Mouse (Mus musculus) midbrain, embryonic 15.5 days (tissue): ENCODE measurements around the gene Serinc2. TPM values are rescaled to one million over a fixed set of nuclear protein-coding genes. Genes with fewer than 3 reads are reported as not detected.
A peak's percentile ranks its signal among the peaks of the same experiment; 100 is the strongest.

Source experiments
- ATAC-seq: fragments of 200-750 bp; cut with Nextera tagmentation; replicated peaks from 2 replicates; pipeline ENCODE4 v1.8.0; 2017; ENCODE audit warnings: moderate TSS enrichment
- H3K27ac ChIP-seq: fragments of 300-500 bp; sonication (generic); 2 replicates; pipeline ENCODE4 v1.5.1; 2015; ENCODE audit warnings: mild to moderate bottlenecking, inconsistent platforms
- H3K27me3 ChIP-seq: fragments of 300-500 bp; sonication (generic); replicated peaks from 2 replicates; pipeline ENCODE4 v1.6.1; 2015; ENCODE audit warnings: inconsistent platforms
- H3K36me3 ChIP-seq: fragments of 300-500 bp; sonication (generic); replicated peaks from 2 replicates; pipeline ENCODE4 v1.6.1; 2015; ENCODE audit warnings: inconsistent platforms
- H3K4me1 ChIP-seq: fragments of 300-500 bp; sonication (generic); 2 replicates; pipeline ENCODE4 v1.6.1; 2015; ENCODE audit warnings: inconsistent platforms
- H3K4me2 ChIP-seq: fragments of 300-500 bp; sonication (generic); 2 replicates; pipeline ENCODE4 v1.6.1; 2015; ENCODE audit warnings: inconsistent platforms, mild to moderate bottlenecking, moderate library complexity
- H3K4me3 ChIP-seq: fragments of 300-500 bp; sonication (generic); 2 replicates; pipeline ENCODE4 v1.5.1; 2015; ENCODE audit warnings: mild to moderate bottlenecking, inconsistent platforms
- H3K9ac ChIP-seq: fragments of 300-500 bp; sonication (generic); 2 replicates; pipeline ENCODE4 v1.6.1; 2015; ENCODE audit warnings: mild to moderate bottlenecking, inconsistent platforms
- H3K9me3 ChIP-seq: fragments of 300-500 bp; sonication (generic); 2 replicates; pipeline ENCODE4 v1.6.1; 2016; ENCODE audit warnings: inconsistent platforms
- WGBS: fragments of 180-500 bp; shearing (Covaris S2); methylation state at CpG from one replicate; pipeline ENCODE4 v1.1.7; 2015; ENCODE audit warnings: mixed read lengths; 5-methylcytosine and 5-hydroxymethylcytosine counted together
- polyA plus RNA-seq: library from polyadenylated mRNA; unstranded; fragments of >200 nt; fragmentation: Nextera tagmentation; extraction: Ambion mirVana; gene quantifications from 2 replicates; pipeline ENCODE4 v1.2.1, GENCODE M21; 2015

Gene Serinc2
- polyA plus RNA-seq, 1 experiment from 2014 or later, result 42.9 TPM

DNA sequence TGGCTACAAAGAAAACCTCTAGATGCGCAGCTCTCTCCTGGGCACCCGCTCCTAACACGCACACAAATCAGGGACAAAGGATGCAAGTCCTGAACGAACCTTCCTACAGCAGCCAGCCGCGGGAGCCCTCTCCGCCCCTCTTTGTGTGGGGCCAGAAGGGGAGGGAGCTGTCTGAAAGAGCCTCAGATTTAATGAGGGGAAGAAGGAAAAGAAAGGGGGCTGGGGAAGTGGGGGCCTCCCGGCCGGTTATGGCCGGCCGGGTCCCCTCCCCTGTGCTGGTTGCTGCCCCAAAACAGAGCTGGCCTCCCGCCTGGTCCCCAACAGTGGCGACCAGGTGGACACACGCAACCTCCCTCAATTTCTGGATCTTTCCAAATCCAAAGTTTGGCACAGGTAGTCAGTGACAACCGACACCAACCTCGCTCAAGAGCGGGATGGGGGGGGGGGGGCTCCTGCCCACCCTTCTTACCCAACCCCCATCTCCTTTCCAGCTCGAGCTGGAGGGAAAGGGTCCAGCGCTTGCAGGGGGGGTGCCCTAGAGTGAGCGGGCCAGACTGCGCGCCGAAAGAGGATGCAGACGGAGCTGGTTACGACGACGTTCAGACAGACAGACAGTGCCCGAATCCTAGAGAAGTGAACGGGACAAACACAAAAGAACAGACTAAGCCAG is 4.5 kb downstream of the Serinc2 start:
- Histone ChIP-seq H3K9me3 (no peaks in the 10 kb centered on the region), H3K4me3 (peak overlapping the region; percentile 85), H3K36me3 (no peaks in the 10 kb centered on the region), H3K9ac (peak overlapping the region; percentile 91), H3K4me2 (peak overlapping the region; percentile 86), H3K27ac (peak overlapping the region; percentile 97), H3K27me3 (no peaks in the 10 kb centered on the region), H3K4me1 (peaks cover 28% of the 10 kb centered on the region)
- ATAC-seq, result peak; percentile 78
- WGBS, result under 1% methylated on average over 29 of the region's 29 CpGs

DNA sequence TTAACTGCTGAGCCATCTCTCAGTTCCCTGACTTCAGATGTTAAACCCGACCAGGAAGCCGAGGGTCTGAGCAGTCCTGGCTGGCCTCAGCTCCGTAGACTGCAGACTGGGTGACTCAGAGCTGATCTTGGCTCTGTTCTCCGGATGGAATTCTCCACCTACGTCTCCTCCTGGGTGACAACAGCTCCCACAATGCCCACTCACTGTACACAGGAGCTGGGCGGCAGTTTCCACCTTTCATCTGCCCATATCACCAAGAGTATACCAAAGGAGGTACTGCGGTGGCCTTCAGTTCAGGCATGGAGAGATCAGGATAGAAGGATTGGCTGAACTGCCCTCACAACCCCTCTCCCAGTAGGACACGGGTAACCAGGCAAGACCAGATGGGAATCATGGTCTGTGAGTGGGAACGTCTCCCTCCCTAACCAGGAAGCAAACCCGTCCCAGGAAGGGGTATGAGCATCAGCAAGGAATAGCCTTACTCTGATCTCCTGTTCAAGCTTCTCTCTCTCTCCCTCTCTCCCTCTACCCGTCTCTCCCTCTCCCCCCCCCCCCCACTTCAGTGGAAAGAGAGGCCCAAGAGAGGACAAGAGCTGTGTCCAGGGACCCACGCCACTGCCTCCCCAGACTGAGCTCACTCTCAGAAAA is 5.2 kb downstream of the Serinc2 start:
- Histone ChIP-seq H3K4me1 (peaks cover 28% of the 10 kb centered on the region), H3K27ac (peak overlapping the region; percentile 97), H3K9me3 (no peaks in the 10 kb centered on the region), H3K9ac (peak overlapping the region; percentile 91), H3K27me3 (no peaks in the 10 kb centered on the region), H3K36me3 (no peaks in the 10 kb centered on the region), H3K4me2 (peak overlapping the region; percentile 86), H3K4me3 (peak overlapping the region; percentile 85)
- 3% methylated on average over 11 of the region's 12 CpGs for WGBS
- ATAC-seq, result peak; percentile 57

DNA sequence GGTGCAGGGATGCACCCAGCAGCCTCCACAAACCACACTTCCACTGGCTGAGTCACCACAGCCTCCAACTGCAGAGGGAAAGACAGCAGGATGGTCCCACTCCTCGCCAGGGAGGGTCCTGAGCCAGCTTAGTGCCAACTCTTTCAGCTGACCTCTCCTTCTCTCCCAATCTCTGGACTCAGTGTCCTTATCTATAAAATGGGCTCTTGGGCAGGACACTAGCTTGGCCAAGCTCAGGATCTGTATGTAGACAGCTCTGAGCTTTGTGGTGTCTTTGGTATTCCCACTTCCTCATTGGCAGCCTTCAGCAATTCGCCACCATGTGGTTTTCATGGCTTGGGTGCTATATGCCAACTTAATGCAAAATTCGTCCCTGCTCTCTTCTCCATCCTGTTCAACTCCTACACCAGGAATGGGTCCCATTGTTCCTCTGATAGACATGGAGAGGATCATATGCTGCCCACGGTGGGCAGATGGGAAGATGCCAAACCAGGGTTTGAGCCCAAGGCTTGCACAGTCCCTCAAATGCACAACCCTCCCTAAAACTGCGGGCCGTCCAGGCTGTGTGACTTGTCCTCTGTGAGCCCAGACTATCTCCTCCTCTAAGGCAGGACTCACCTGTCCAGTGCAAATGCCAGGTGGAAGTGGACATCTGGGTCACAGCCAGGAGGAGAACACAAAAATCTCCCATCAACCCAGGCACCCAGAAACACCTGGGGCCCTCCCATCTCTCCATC is 8.2 kb downstream of the Serinc2 start:
- 93% methylated on average over 6 of the region's 6 CpGs for WGBS
- no peak overlapping the region; the same call in 1 of the 2 replicates for H3K27ac ChIP-seq
- no peaks in the 10 kb centered on the region for H3K9me3 ChIP-seq
- H3K4me3 ChIP-seq, result no peak overlapping the region
- no peak overlapping the region for H3K4me2 ChIP-seq
- H3K27me3 ChIP-seq, result no peaks in the 10 kb centered on the region
- no peak overlapping the region for H3K9ac ChIP-seq
- peaks cover 26% of the 10 kb centered on the region for H3K4me1 ChIP-seq
- ATAC-seq, result no peak
- no peaks in the 10 kb centered on the region for H3K36me3 ChIP-seq

DNA sequence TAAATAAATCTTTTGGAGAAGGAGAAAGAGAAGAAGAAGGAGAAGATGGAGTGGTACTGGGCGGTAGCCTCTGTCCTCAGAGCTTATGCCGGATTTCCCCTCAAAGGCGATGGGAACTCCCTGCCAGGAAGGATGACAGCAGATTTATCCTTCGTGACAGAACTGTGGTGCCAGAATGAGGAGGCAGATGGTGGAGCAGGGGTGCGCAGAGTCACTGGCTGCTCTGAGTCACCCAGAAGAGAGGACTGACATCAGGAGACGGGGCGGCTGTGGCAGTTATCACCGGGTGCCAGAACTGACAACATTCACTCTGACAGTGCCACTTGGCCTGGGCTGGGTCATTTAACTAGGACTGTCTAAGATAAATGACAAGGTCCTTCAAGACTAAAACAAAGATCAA is 8.9 kb downstream of the Serinc2 start:
- 77% methylated on average over 8 of the region's 8 CpGs for WGBS
- no peaks in the 10 kb centered on the region for H3K27me3 ChIP-seq

DNA sequence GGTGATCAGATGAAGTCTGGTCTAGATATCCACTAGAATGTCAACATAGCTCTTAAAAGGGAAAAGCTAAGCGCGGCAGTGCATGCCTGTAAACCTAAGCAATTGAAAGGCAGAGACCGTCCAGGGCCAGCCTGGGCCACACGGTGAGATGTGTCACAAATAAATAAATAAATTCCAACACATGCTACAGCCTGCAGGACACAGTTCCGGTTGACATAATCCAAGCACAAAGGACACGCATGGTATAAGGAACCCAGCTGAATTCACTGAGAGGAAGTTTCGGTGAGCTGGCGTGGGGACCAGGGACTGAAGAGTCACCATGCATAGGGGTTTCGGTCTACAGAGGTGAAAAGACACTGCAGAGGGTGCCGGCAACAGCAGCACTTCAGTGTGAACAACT is 10.3 kb downstream of the Serinc2 start:
- no peak overlapping the region for H3K27ac ChIP-seq
- no peaks in the 10 kb centered on the region for H3K36me3 ChIP-seq
- no peak overlapping the region for H3K4me2 ChIP-seq
- no peak for ATAC-seq
- WGBS, result 89% methylated on average over 10 of the region's 10 CpGs
- H3K9ac ChIP-seq, result no peak overlapping the region
- H3K27me3 ChIP-seq, result no peaks in the 10 kb centered on the region
- H3K4me3 ChIP-seq, result no peak overlapping the region
- peaks cover 31% of the 10 kb centered on the region for H3K4me1 ChIP-seq
- H3K9me3 ChIP-seq, result no peaks in the 10 kb centered on the region

More for the DNA sequence above, 8.9 kb downstream of the Serinc2 start:
- no peak for ATAC-seq
- Histone ChIP-seq H3K9ac (no peak overlapping the region), H3K4me2 (no peak overlapping the region), H3K36me3 (no peaks in the 10 kb centered on the region), H3K4me1 (peaks cover 23% of the 10 kb centered on the region), H3K27ac (no peak overlapping the region), H3K4me3 (no peak overlapping the region), H3K9me3 (no peaks in the 10 kb centered on the region)

DNA sequence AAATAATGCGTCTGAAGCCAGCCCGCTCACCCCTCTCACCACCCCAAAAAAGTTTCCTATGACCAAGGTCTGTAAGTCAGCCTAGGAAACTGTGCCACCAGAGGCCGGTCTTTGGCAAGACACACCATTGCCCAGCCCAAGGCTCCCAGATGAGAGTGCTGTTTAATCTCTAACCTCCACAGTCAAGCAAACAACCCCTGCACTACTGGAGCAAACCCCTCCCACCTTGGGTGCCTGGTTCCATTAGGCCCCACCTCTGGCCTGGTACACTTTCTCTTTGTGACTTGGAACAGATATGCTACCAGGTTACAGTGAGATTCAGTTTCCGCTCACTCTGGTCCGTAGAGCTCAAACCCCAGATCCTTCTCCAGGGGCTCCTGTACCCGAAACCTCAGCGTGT is 11.9 kb downstream of the Serinc2 start:
- Histone ChIP-seq H3K27ac (no peak overlapping the region), H3K9ac (no peak overlapping the region), H3K4me3 (no peak overlapping the region), H3K36me3 (peaks cover 8% of the 10 kb centered on the region), H3K4me2 (no peak overlapping the region), H3K27me3 (no peaks in the 10 kb centered on the region), H3K9me3 (no peaks in the 10 kb centered on the region), H3K4me1 (peaks cover 18% of the 10 kb centered on the region; the same call in 1 of the 2 replicates)
- WGBS, result 79% methylated on average over 7 of the region's 7 CpGs
- no peak for ATAC-seq

DNA sequence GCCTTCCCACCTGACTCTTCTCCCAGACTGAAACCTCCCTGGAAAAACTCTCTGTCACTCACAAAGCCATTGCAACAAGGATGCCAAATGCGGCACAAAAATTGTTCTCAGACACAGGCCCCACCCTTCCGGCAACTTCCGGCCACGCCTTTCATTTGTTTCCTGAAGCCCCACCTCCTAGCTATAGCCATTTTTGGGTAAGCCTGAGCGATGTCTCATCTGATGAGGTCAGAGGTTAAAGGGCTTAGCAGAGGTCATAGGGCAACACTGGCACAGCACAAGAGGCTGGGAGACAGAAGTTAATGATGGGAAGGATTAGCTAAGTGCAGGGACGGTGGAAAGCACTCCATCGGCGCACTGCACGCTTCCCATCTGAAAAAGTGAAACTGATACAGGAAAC is 12.4 kb downstream of the Serinc2 start:
- H3K9ac ChIP-seq, result no peak overlapping the region
- 47% methylated on average over 9 of the region's 9 CpGs for whole genome bisulfite sequencing
- ATAC-seq, result no peak

DNA sequence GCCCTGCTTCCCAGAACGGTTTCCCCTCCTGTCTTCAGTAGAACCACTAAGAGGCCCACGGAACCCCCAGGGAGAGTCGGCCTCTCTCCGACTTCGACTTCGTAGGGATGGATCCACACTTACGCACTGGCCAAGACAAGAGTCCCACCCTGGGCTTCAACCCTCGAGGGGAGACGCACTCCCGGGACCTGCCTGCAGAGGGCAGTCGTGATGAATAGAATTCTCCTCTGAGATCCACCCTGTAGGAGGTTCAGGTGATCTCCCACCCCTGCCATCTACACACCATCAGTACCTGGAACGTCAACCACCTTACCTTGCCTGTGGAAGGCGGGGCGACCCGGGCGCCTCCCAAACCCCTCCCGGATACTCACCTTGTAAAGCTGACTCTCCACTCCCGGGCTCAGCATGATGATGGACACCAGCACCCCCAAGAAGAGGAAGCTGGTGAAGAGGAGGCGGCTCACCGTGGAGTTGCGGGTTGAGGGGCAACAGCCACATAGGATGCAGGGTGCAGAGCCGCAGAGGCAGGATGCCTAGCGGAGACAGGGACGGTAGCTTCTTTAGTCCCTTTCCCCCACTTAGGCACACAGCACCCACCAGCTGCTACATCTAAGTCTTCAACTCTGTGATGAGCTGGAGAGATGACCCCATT is 14.2 kb downstream of the Serinc2 start:
- Histone ChIP-seq H3K9me3 (no peaks in the 10 kb centered on the region), H3K4me3 (no peak overlapping the region), H3K36me3 (peaks cover 13% of the 10 kb centered on the region), H3K4me2 (no peak overlapping the region), H3K27me3 (no peaks in the 10 kb centered on the region), H3K27ac (no peak overlapping the region), H3K4me1 (peaks cover 18% of the 10 kb centered on the region; the same call in 1 of the 2 replicates), H3K9ac (no peak overlapping the region)
- no peak; the same call in 1 of the 2 replicates for ATAC-seq
- 28% methylated on average over 24 of the region's 24 CpGs for WGBS

More for the DNA sequence above, 12.4 kb downstream of the Serinc2 start:
- Histone ChIP-seq H3K4me2 (no peak overlapping the region), H3K4me3 (no peak overlapping the region), H3K4me1 (peaks cover 18% of the 10 kb centered on the region; the same call in 1 of the 2 replicates), H3K36me3 (peaks cover 9% of the 10 kb centered on the region), H3K27me3 (no peaks in the 10 kb centered on the region), H3K9me3 (no peaks in the 10 kb centered on the region), H3K27ac (no peak overlapping the region)

DNA sequence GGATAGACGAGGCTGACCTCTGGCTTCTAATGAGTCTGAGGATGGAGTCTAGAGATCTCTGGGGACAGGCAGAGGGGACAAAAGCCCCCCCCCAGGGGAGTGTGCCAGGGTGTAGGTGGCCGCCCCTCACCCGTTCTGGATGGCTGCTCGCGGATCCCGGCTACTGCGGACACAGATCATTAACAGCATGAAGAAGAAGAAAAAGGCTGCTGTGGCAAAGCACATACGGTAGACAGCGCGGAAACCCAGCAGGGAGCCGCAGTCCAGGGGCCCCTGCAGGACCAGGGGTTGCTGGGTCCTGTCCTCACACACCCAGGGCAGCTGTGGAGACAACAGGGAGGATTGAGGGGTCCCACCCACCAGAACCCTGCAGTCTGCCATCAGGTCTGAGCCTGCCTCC is 14.9 kb downstream of the Serinc2 start:
- peaks cover 18% of the 10 kb centered on the region; the same call in 1 of the 2 replicates for H3K4me1 ChIP-seq
- WGBS, result 13% methylated on average over 11 of the region's 11 CpGs
- H3K36me3 ChIP-seq, result peaks cover 15% of the 10 kb centered on the region
- no peak overlapping the region for H3K4me2 ChIP-seq
- no peak for ATAC-seq
- H3K9ac ChIP-seq, result no peak overlapping the region
- no peak overlapping the region for H3K4me3 ChIP-seq
- H3K27me3 ChIP-seq, result no peaks in the 10 kb centered on the region
- no peaks in the 10 kb centered on the region for H3K9me3 ChIP-seq
- no peak overlapping the region for H3K27ac ChIP-seq

DNA sequence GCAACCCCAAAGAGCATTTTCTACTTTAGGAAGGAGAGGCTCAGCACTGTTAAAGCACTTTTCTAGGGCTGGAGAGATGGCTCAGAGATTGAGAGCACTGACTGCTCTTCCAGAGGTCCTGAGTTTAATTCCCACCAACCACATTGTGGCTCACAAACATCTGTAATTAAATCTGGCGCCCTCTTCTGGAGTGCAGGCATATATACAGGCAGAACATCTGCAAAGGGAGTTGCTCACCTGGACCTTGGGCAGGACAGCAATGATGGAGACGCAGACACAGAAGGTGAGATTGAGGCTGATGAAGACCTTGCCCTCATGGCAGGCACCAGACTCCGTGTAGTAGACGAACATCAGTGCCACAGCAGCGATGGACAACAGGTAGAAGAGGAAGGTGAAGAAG is 18.6 kb downstream of the Serinc2 start:
- Histone ChIP-seq H3K4me3 (no peak overlapping the region), H3K9ac (no peak overlapping the region), H3K27ac (no peak overlapping the region), H3K4me1 (peaks cover 11% of the 10 kb centered on the region; the same call in 1 of the 2 replicates), H3K4me2 (no peak overlapping the region), H3K9me3 (no peaks in the 10 kb centered on the region), H3K27me3 (no peaks in the 10 kb centered on the region), H3K36me3 (peaks cover 30% of the 10 kb centered on the region)
- WGBS, result 38% methylated on average over 5 of the region's 5 CpGs
- ATAC-seq, result no peak

DNA sequence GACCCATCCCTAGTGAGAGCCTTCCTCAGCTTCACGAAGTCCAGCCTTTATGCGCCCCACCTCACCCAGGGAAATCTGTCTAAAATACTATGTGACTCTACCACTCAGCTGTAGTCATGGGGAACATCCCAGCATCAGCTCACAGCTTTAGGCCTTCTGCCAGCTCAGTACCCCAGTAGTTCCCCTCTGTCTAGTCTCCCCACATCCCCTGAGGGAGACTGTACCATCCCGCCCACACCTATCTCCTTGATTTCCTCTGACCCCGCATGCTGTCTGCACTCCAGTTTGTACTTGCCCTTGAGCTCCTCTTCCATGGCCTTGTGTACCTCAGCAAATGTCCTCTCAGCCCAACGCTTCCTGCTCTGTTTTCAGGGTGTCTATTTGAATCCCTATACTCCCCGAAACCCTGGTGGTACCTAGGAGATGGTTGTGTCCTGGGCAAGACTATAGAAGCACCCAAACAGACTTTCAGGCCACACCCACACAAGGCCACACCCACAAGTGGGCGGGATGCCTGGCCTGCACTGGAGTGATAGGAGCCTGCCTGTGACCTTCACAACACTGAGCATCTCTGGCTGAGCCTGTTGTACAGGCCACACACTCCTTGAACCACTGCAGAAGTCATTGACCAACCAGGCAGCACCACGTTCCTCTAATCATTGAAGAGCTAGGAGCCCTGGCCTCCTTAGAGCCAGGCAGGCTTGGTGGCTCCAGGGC is 26.4 kb downstream of the Serinc2 start:
- no peak for ATAC-seq
- 62% methylated on average over 8 of the region's 8 CpGs for WGBS
- H3K9me3 ChIP-seq, result no peaks in the 10 kb centered on the region

More for the DNA sequence above, 26.4 kb downstream of the Serinc2 start:
- no peak overlapping the region for H3K9ac ChIP-seq
- peaks cover 11% of the 10 kb centered on the region; the same call in 1 of the 2 replicates for H3K36me3 ChIP-seq
- H3K27ac ChIP-seq, result no peak overlapping the region
- no peak overlapping the region for H3K4me2 ChIP-seq
- H3K4me3 ChIP-seq, result no peak overlapping the region
- H3K4me1 ChIP-seq, result no peaks in the 10 kb centered on the region
- H3K27me3 ChIP-seq, result no peaks in the 10 kb centered on the region
